Mouse (Mus musculus) hindlimb bud, embryonic 11.5 days (tissue): ENCODE results near the gene A3galt2.

Experiments used
- DNase-seq: peaks from one replicate; pipeline ENCODE4 v3.0.0-alpha.2; 2012; ENCODE audit warnings: low read depth, low spot score; ENCODE audit errors: extremely low spot score

The A3galt2 gene

DNA sequence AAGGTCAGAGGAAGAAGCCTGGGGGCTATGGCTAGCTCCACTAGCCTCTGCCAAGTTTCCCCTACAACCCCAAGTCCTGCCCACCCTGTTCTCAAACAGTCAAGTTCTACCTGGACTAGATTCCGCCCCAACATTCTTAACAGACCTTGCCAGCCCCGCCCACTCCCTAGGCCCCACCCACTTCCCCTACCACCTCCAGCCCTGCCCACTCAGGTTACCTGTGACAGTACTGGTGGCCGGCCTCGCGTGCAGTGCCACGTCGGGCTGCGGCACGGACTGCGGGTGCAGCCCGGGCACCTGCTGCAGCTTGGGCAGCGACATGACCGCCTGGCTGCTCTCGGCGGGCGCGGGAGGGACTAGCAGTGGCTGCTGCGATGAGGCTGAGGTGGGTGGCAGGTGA, 34.5 kb downstream of the A3galt2 start:
- DNase-seq = no peak

DNA sequence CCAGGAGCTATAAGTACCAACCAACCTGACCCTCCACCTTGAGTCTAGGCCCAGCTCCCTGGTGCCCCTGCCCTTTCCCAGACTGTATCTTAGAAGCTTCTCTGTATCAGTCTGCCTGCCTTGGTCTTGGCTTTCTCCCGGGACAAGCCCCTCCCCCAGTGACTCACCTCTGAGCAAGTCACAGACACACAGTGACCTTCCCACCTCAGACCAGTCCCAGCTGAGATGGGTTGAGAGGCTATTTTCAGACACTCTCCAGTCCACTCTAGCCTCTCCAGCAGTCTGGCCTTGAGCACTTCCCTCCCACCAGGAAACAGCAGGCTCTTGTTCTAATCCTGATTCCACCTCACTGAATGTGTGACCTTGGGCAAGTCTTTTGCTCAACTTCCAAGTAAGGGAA, 38.5 kb downstream of the A3galt2 start:
- DNase-seq = no peak

DNA sequence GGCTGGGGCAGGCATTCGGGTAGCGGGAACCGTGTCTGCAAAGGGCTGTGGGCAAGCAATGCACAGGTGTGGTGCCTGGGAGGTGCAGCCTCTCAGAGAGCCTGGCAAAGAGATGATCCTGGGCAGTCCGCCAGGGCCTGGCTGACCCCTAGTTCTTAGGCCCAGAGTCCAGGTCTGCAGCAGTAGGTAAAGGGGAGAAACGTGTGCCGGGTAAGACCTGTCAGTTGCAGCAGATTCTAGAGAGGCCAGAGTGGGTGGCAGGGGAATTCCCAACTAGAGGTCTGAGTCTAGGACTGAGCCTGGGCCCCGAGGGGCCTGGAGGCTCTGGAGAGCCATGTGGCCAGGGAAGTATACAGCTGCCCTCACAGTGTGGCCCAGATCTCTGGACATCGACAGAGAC, 39.0 kb downstream of the A3galt2 start:
- no peak for DNase-seq

DNA sequence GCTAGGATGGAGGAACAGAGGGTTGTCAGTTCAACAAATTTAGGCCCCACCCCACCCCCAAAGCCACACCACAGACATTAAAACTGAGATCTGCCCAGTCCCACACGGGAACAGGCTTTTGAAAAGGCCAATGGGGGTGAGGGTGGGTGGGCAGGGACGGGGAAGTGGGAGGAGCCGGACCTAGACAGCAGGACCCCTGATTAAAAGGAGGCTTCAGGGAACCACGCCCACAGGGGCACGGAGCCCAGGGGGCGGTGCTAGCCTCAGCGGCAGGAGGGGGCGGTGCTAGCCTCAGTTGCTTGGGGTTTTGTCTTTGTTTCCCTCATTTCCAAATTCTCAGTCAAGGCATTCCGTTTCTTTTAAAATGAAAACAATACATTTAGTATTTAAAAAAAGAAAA, 40.4 kb downstream of the A3galt2 start:
- no peak for DNase-seq

DNA sequence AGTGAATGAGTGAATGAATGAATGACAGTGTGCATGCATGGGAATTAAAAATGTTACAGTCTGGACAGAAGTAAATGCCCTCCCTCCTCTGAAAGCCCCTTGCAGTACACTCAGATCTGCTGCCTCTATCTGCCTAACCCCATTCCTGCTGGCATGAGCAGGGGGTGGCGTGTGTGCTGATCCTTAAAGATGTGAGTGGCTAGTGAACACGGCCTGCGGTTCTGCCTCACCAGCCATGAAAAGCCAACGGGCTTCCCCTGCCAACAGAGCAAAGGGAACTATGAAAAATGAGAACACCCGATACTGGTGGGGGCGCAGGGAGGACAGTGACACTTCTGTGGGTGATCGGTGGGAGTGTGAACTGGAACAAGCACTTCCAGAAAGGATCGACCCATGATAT, 41.6 kb downstream of the A3galt2 start:
- DNase-seq = no peak

DNA sequence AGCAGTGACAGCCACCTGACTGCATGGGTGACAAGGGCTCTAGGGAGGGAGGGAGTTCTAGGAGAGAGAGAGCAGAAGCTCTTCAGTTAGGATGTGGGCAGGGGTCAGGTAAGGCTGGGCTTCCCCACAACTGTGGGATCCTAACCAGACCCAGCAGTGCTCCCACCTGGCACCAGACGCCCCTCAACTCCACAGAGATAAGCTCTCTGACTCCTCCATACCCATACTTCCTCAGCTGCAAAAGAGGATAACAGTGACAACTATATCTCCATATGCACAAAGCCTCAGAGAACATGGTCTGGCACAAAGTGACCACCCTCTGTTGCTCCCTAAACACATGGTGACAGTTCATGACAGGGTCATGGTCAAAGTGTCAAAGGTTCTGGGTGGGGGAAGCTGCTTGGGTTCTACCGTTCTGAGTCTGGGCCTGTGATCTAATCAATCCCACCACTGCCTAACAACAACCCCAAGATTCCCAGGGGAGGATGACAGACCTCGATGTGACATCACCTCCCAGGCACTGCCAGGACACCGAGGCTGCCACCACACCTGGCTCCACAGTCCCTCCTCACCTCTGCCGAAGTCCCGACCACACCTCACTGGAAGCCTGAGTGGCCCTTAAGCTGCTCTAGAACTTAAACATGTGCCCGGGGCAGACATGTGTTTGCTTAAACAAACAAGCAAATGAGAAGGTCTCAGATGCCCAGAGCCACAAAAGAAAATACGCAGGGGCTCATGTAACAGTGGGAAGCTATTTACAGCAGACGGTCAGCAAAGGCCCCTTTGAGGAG, 46.7 kb downstream of the A3galt2 start:
- DNase-seq = no peak

DNA sequence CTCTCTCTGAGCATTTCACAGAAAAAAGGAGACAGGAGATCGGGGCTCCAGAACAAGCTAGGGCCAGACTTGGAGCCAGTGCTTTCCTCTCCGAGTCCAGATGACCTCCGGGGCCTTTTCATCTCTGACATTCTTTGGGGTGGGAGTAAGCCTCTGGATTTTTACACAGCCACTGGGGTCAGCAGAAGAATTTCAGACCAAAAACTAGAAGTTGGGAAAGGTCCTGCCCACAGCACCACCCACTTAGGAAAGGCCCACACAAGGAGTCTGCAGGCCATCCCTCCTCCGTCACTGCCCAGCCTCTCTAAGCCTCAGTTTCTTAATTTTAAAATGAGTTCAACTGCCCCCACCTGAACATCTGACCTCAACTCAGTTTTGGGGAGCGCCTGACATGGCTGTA, 48.4 kb downstream of the A3galt2 start:
- DNase-seq = no peak

DNA sequence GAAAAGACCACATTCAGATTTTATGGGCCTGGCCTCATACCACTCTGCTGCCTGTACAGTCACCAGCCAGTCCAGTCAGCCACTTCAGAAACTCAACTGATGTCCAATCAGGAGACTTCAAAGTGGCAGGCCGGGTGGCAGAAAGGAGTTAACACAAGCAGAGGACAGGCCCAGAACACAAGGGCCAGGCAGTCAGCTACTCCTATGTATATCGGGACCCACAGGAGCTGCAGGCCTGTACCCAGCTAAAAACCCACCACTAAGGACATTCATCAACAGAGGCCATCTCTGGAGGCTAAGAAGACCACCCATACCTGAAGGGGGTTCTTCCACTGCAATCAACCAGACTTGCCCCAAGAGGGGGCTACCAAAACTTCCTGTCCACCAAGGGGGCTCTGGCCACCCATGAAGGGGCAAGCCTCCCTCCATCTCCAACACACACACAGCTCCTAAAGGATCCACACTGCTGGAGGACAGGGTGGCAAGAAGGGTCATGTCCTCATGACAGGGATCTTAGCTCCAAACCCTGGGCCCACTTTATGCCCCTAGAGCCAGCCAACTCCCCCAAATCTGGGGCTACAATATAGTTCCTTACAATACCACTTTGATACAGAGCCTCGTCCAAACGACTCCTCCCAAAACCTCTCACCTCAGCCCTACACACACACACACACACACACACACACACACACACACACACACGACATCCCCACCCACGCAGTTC, 49.4 kb downstream of the A3galt2 start:
- no peak for DNase-seq

DNA sequence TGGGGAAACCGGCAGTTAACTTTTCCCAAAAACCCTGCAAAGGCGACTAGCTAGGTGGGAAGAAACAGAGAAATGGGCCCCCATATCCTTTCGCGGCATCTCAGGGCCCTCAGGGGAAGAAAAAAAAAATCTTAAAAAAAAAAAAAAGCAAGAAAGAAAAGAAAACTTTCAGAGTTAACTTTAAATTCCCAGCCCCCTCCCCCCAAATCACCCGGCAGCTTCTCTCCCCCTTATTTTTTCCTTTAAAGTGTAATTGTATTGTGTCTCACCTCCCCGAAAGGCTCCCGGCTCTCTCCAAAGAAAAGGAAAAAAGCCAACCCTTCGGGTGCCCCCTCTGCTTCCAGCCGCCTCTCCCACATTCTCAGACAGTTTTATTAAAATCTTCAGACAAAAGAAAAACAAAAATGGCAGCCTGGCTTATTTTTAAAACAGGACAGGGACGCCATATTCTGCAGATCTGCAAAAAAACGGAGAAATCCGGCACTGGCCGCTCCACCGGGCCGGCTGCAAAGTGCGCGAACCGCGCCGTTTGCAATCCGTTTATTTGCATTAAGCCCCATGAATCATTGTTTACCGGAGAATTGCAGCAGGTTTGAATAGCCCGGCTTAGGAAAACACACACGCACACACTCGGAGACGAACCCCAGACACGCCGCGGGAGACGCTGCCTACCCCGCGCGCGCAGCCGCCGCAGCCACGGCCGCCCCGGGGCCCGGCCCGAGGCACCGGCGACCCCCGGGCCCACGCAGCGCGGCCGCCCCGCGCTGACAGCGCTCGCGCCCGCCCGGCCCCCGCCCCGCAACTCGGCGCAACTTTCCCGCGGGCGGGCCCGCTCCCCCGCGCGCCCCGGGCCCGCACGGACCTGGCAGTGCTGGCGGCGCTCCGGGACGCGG, 50.2 kb downstream of the A3galt2 start:
- DNase-seq = no peak

DNA sequence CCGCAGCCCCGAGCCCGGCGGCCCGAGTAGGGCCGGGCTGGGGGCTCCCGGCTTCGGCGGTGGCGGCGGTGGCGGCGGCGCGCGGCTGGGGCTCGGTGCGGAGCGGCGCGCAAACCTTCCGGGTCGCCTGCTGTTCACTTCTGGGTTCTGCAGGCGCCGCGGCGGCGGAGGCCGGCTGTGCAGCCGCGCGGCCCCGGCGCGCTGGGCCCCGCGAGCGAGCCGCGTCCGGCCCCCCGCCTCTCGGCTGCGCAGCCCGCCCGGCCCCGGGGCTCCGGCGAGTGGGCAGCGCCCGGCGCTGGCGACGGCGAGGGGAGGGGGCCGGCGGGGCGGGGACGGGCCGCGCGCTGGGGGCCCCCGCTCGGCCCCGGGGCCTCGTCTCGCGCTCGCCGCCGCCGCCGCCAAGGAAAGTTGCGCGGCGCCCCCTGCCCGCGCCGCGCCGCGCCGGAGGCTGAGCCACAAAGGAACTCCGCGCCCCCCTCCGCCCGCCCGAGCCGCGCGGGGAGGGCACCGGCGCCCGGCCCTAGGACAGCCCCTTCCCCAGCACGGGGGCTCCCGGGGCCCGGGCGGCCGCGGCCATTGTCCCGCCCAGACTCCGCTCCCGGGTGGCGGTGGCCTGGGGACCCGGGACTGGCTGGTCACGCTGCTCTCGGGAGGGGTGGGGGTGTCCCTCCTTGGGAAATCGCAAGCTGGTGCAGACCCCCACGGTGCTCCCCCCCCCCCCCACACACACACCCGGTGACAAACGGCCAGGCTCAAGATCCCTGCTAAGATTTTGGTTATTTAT, 51.1 kb downstream of the A3galt2 start, which contains the start of gene Zfp362:
Zfp362 (minus strand) TSS at position 3 of the 784 bp plus-strand sequence.
- DNase-seq = no peak

DNA sequence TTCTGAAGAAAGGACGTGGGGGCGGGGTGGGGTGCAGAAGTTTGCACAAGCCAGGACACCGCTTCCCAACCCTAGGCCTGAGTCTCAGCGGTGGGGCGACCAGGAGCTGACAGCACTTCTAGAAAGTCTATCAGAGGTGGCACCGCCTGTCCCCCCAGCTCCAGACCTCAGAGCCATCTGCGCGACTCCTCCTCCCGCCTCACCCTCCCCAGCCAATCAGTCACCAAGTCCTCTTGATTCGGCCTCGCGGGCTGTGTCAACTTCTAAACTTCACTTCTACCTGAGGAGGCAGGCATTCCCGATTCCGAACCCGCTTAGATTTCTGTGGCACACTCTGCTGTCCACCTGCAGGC, 51.6 kb downstream of the A3galt2 start:
- no peak for DNase-seq

DNA sequence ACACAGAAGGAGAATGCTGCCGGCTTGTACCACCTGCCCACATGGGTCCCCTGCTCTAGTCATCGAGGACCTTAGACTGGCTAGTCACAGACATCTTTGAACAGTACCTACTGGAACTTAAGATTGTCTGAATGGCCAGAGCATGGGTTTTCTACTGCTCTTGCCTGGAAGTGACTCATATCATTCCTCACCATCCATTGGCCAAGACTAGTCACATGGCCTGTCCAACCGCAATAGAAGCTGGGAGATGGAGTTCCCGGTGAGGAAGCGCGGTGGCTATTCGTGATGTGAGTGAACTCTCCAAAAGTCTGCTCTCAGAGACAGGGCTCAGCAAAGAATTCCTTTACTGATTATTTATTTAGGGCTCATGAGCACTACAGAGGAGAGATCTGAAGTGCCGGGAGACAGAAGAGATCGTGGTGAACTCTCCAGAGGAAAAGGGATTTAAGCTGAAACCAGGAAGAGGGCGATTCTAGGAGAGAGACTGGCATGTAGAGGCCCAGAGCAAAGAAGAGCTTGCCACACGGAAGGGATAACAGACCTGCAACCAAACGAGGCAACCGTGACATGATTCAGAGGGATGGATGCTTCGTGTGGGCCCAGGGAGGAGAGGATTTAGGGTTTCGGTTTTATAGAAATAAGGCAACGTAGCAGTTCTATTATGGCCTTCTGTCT, 56.4 kb downstream of the A3galt2 start:
- DNase-seq = peak; percentile 76

DNA sequence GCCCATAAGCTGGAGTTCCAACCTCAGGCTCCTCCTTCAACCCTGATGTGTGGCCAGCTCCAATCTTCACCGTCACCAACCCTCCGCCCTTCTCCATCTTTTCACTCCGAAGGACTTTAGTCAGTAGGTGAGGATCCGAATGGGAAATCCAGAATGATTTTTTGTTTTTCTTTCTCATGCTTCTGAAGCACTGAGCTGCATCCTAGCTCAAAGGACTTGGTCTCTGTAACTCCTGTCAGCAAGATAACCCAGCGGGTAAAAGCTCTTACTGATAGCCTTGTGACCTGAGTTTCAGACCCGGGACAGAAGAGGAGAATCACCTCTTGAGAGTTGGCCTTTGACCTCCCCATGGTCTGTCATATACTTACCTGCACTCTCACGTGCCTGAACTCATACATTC, 61.8 kb downstream of the A3galt2 start:
- no peak for DNase-seq
